Mouse (Mus musculus): ENCODE measurements around the gene Coq10b.
"Not testable (repeated sequence)": the region's sequence is repeated elsewhere in the genome, so short reads cannot be mapped to it uniquely, and the experiment has no call there.

Coq10b gene

GRCm38 (mm10) chr1:55052355-55052953 lies at the start of gene Coq10b:
TSS of gene Coq10b (plus strand) at chr1:55052770.
- DNase-seq = peak; percentile 99

GRCm38 (mm10) chr1:55008313-55008712 lies 44.3 kb upstream of the Coq10b start:
- not testable (repeated sequence) for DNase-seq

- DNase-seq = no peak
Measured at GRCm38 (mm10) chr1:55012513-55012912, 40.1 kb upstream of the Coq10b start.

GRCm38 (mm10) chr1:55021907-55022306 lies 30.7 kb upstream of the Coq10b start:
- no peak for DNase-seq

GRCm38 (mm10) chr1:55025656-55026430 lies 26.7 kb upstream of the Coq10b start:
- DNase-seq = no peak

GRCm38 (mm10) chr1:55026444-55027252 lies 25.9 kb upstream of the Coq10b start:
- DNase-seq = no peak

GRCm38 (mm10) chr1:55027253-55027801 lies 25.2 kb upstream of the Coq10b start, which contains the start of gene Sf3b1:
TSS of gene Sf3b1 (minus strand) at chr1:55027481.
- DNase-seq = peak; percentile 98

GRCm38 (mm10) chr1:55027966-55028365 lies 24.6 kb upstream of the Coq10b start:
- no peak for DNase-seq

- peak; percentile 7 for DNase-seq
Measured at GRCm38 (mm10) chr1:55028512-55029249, 23.9 kb upstream of the Coq10b start.

- no peak for DNase-seq
Measured at GRCm38 (mm10) chr1:55029446-55029845, 23.1 kb upstream of the Coq10b start.

- DNase-seq = no peak
Measured at GRCm38 (mm10) chr1:55031026-55031779, 21.4 kb upstream of the Coq10b start.

- no peak for DNase-seq
Measured at GRCm38 (mm10) chr1:55039944-55040343, 12.6 kb upstream of the Coq10b start.

GRCm38 (mm10) chr1:55041691-55042090 lies 10.9 kb upstream of the Coq10b start:
- DNase-seq = no peak

GRCm38 (mm10) chr1:55042246-55042645 lies 10.3 kb upstream of the Coq10b start:
- DNase-seq = no peak

- DNase-seq = no peak
Measured at GRCm38 (mm10) chr1:55043164-55043563, 9.4 kb upstream of the Coq10b start.

GRCm38 (mm10) chr1:55048841-55049587 lies 3.6 kb upstream of the Coq10b start:
- DNase-seq = no peak

GRCm38 (mm10) chr1:55051671-55052070 lies 899 bp upstream of the Coq10b start:
- DNase-seq = no peak

- peak; percentile 85 for DNase-seq
Measured at GRCm38 (mm10) chr1:55053005-55053404, 435 bp downstream of the Coq10b start.

- DNase-seq = no peak
Measured at GRCm38 (mm10) chr1:55053596-55053995, 1.0 kb downstream of the Coq10b start.

- no peak for DNase-seq
Measured at GRCm38 (mm10) chr1:55055322-55056115, 2.9 kb downstream of the Coq10b start.

All from kidney, postnatal 10 days (tissue).